Mouse (Mus musculus) adrenal gland, adult 2 months (tissue): ENCODE data around the gene N6amt1. TPM values are rescaled to one million over a fixed set of nuclear protein-coding genes. Genes with fewer than 3 reads are reported as not detected.

Source experiments
- DNase-seq: peaks from one replicate; pipeline ENCODE4 v3.0.0; 2021
- polyA plus RNA-seq: library from polyadenylated mRNA; depleted of rRNA; stranded (reverse); fragments of >200 nt; gene quantifications from 2 replicates; pipeline ENCODE4 v1.2.3, GENCODE M21; 2012; rRNA removed
- total RNA-seq, 2 experiments: library from RNA; stranded (reverse); gene quantifications; 2 replicates each; pipeline ENCODE4 v1.2.3; 2021

The N6amt1 gene
- total and polyA plus RNA-seq, 3 experiments, result 5.1 to 23.7 (median 20.1) TPM

- DNase-seq, result peak; percentile 73
Observed at GRCm38 (mm10) chr16:87387444-87387977, 33.5 kb downstream of the N6amt1 start.

GRCm38 (mm10) chr16:87393813-87394548 lies 40.0 kb downstream of the N6amt1 start:
- peak; percentile 63 for DNase-seq

GRCm38 (mm10) chr16:87405001-87405400 lies 51.0 kb downstream of the N6amt1 start:
- DNase-seq, result no peak

Other genes with a start within 250 kb of the N6amt1 start
- 10 to 100 TPM; 29.6 to 32.0 TPM for gene Ltn1, start 78.4 kb downstream of the N6amt1 start, total RNA-seq
- gene Ltn1, start 78.4 kb downstream of the N6amt1 start, polyA plus RNA-seq, result 1.6 and 1.8 TPM in 2 replicates
- gene Rwdd2b, start 86.4 kb downstream of the N6amt1 start, total RNA-seq, result 1 to 10 TPM; 5.2 to 5.3 TPM
- 1.1 and 1.7 TPM in 2 replicates for gene Rwdd2b, start 86.4 kb downstream of the N6amt1 start, polyA plus RNA-seq
- gene Usp16, start 100.5 kb downstream of the N6amt1 start, total RNA-seq, result 10 to 100 TPM; 63.2 to 81.6 TPM
- 4.8 and 7.5 TPM in 2 replicates for gene Usp16, start 100.5 kb downstream of the N6amt1 start, polyA plus RNA-seq
- gene Cct8, start 141.7 kb downstream of the N6amt1 start, total RNA-seq, result 100 to 1,000 TPM; 187 to 210 TPM
- 12.1 and 14.8 TPM in 2 replicates for gene Cct8, start 141.7 kb downstream of the N6amt1 start, polyA plus RNA-seq
- gene Map3k7cl, start 199.1 kb downstream of the N6amt1 start, total RNA-seq, result 1 to 10 TPM in 1 of 2 experiments, under 1 TPM in 1; 0.72 to 1.4 TPM
- gene Map3k7cl, start 199.1 kb downstream of the N6amt1 start, polyA plus RNA-seq, result 0.69 and 0.89 TPM in 2 replicates